ENCODE assay signal across 15 mouse cellular contexts in the genomic region with DNA sequence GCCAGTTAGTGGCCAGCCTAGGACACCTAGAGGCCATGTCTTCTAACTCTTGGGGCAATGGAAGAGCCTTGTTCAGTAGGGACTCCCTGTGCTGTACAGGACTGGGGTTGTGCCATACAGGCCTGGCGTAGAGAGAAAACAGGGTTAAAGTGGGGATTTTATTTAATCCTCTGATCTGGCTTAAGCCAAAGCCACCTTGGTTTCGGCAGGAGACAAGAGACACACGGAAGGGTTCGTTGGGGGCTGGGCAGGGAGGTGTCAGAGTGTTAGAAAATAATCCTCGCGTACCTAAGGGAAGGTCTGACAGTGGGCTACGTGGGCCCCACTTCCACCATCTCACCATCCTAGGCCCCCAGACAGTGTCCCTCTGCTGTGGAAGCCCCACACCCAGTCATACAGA. TPM values are rescaled to one million over a fixed set of nuclear protein-coding genes. Genes with fewer than 3 reads are reported as not detected.
A peak's percentile ranks its signal among the peaks of the same experiment; 100 is the strongest.
DNase-seq lines count a peak whose midpoint lies in the region; ATAC-seq and TF ChIP-seq lines count a peak whose summit lies in the region.
"Had no signal": no experiment of that assay in that cellular context is flagged by ENCODE, and none has a peak within 500 bp of the region (broad histone marks: within the 10 kb centered on the region; RNA-seq: fewer than 3 reads in every experiment).

No protein-coding gene starts in this region.

- H3K27ac ChIP-seq in kidney, postnatal 0 days = no peak overlapping the region
- H3K27ac ChIP-seq in forebrain, embryonic 12.5 days = no peak overlapping the region
- H3K27ac ChIP-seq in hindbrain, postnatal 0 days = no peak overlapping the region
- H3K27ac ChIP-seq: embryonic facial prominence, embryonic 13.5 days; limb, embryonic 12.5 days had no signal

- TF ChIP-seq CTCF in kidney, postnatal 0 days (IDR thresholded peaks at IDR 0.05; ENCODE audit: low read depth) = no peak
- TF ChIP-seq CTCF in E14TG2a.4 (conservative IDR thresholded peaks at IDR 0.05; ENCODE audit: low read length) = no peak
- TF ChIP-seq CTCF in hindbrain, postnatal 0 days (IDR thresholded peaks at IDR 0.05; ENCODE audit: low read depth) = no peak

- 90% methylated on average over 7 of the region's 7 CpGs for WGBS in kidney, postnatal 0 days
- WGBS in forebrain, embryonic 12.5 days = 77% methylated on average over 7 of the region's 7 CpGs
- WGBS in hindbrain, postnatal 0 days = 68% methylated on average over 7 of the region's 7 CpGs

- H3K4me1 ChIP-seq in kidney, postnatal 0 days (replicated peaks; ENCODE audit: insufficient read depth, low read length) = peaks cover 18% of the 10 kb centered on the region
- peaks cover 77% of the 10 kb centered on the region for H3K4me1 ChIP-seq in E14TG2a.4 (replicated peaks; ENCODE audit: low read depth, low read length)
- H3K4me1 ChIP-seq in forebrain, embryonic 12.5 days = peaks cover 79% of the 10 kb centered on the region
- peaks cover 62% of the 10 kb centered on the region for H3K4me1 ChIP-seq in hindbrain, postnatal 0 days (ENCODE audit: insufficient read depth, low read length)

- H3K36me3 ChIP-seq in kidney, postnatal 0 days (ENCODE audit: insufficient read depth, low read length) = no peaks in the 10 kb centered on the region
- H3K36me3 ChIP-seq in E14TG2a.4 (ENCODE audit: insufficient read depth, low read length) = no peaks in the 10 kb centered on the region
- no peaks in the 10 kb centered on the region for H3K36me3 ChIP-seq in forebrain, embryonic 12.5 days (replicated peaks)
- H3K36me3 ChIP-seq in hindbrain, postnatal 0 days (ENCODE audit: insufficient read depth, low read length) = no peaks in the 10 kb centered on the region
- H3K36me3 ChIP-seq: embryonic facial prominence, embryonic 13.5 days; limb, embryonic 12.5 days had no signal

- DNase-seq in kidney, postnatal 0 days (ENCODE audit: low spot score) = no peak
- DNase-seq in kidney, adult 11 months = no peak
- DNase-seq in hindbrain, postnatal 0 days (ENCODE audit: low spot score) = no peak
- DNase-seq in testis, postnatal 10 days (ENCODE audit: low spot score) = no peak
- no peak for DNase-seq in heart, adult 11 months
- no peak for DNase-seq in ovary, postnatal 36 days (ENCODE audit: low spot score)
- DNase-seq: adrenal gland, adult 8-10 months; heart, adult 18-20 months; heart, postnatal 14 days; kidney, adult 2 months; liver, postnatal 0 days had no signal

- no peak for ATAC-seq in kidney, postnatal 0 days (replicated peaks; ENCODE audit: low FRiP score, low read depth)
- ATAC-seq in forebrain, embryonic 12.5 days (ENCODE audit: low FRiP score) = no peak
- no peak for ATAC-seq in hindbrain, postnatal 0 days
- ATAC-seq: liver, postnatal 0 days had no signal

- peak overlapping the region; percentile 72; the same call in 1 of the 2 replicates for H3K4me2 ChIP-seq in kidney, postnatal 0 days (ENCODE audit: low read length)
- peak overlapping the region; percentile 85 for H3K4me2 ChIP-seq in forebrain, embryonic 12.5 days
- peak overlapping the region; percentile 93 for H3K4me2 ChIP-seq in hindbrain, postnatal 0 days (ENCODE audit: low read depth, low read length)

- no peak overlapping the region for H3K9ac ChIP-seq in kidney, postnatal 0 days (ENCODE audit: low read depth, low read length)
- no peak overlapping the region for H3K9ac ChIP-seq in forebrain, embryonic 12.5 days
- peak overlapping the region; percentile 81 for H3K9ac ChIP-seq in hindbrain, postnatal 0 days (replicated peaks; ENCODE audit: low read length)
- H3K9ac ChIP-seq: embryonic facial prominence, embryonic 13.5 days; limb, embryonic 12.5 days; liver, postnatal 0 days had no signal

- no peak overlapping the region for H3K4me3 ChIP-seq in kidney, postnatal 0 days (replicated peaks; ENCODE audit: low read depth, low read length)
- 0 out of 2 replicates have a peak overlapping the region, but pooled peaks have one; percentile 27 for H3K4me3 ChIP-seq in E14TG2a.4 (replicated peaks; ENCODE audit: low read length)
- H3K4me3 ChIP-seq in forebrain, embryonic 12.5 days (replicated peaks) = no peak overlapping the region
- no peak overlapping the region for H3K4me3 ChIP-seq in hindbrain, postnatal 0 days (ENCODE audit: low read length)

- H3K9me3 ChIP-seq in kidney, postnatal 0 days (replicated peaks; ENCODE audit: low read length) = no peaks in the 10 kb centered on the region
- no peaks in the 10 kb centered on the region for H3K9me3 ChIP-seq in E14TG2a.4 (ENCODE audit: low read length)
- no peaks in the 10 kb centered on the region for H3K9me3 ChIP-seq in forebrain, embryonic 12.5 days
- no peaks in the 10 kb centered on the region for H3K9me3 ChIP-seq in hindbrain, postnatal 0 days (ENCODE audit: low read length)
- H3K9me3 ChIP-seq: embryonic facial prominence, embryonic 13.5 days; limb, embryonic 12.5 days had no signal

- H3K27me3 ChIP-seq in kidney, postnatal 0 days (ENCODE audit: insufficient read depth, low read length) = no peaks in the 10 kb centered on the region
- peaks cover 62% of the 10 kb centered on the region for H3K27me3 ChIP-seq in E14TG2a.4 (ENCODE audit: insufficient read depth, low read length)
- H3K27me3 ChIP-seq in forebrain, embryonic 12.5 days = peaks cover 7% of the 10 kb centered on the region; the same call in 1 of the 2 replicates
- H3K27me3 ChIP-seq in hindbrain, postnatal 0 days (ENCODE audit: insufficient read depth, low read length) = no peaks in the 10 kb centered on the region

RNA-seq across cellular contexts. Expression of gene Coro2b, which starts 2.2 kb away (rescaled TPM):
- 11.0 and 12.0 TPM in 2 replicates for polyA plus RNA-seq in kidney, postnatal 0 days (2015; fragmentation: Nextera tagmentation; extraction: Ambion mirVana)
- 37.6 and 38.1 TPM in 2 replicates for polyA plus RNA-seq in forebrain, embryonic 12.5 days (2016; fragmentation: Nextera tagmentation; extraction: Ambion mirVana)
- 42.6 and 47.2 TPM in 2 replicates for total RNA-seq in hindbrain, postnatal 0 days (2014; rRNA removed)
- 24.7 and 25.0 TPM in 2 replicates for polyA plus RNA-seq in hindbrain, postnatal 0 days (2015; fragmentation: Nextera tagmentation; extraction: Ambion mirVana)
